Mouse (Mus musculus): ENCODE measurements at regions not wholly inside any gene's neighbourhood (a gene's known extent, or its start where the extent isn't known, plus 50 kb on each side); places are given as distances from the start of the nearest gene placed in this dataset.

- DNase-seq: no peak
- no peak for TF ChIP-seq CTCF (IDR thresholded peaks at IDR 0.05)
- Histone ChIP-seq H3K4me3 (no peak overlapping the region), H3K27ac (no peak overlapping the region)
- intact Hi-C loops (cut with DNase I): no loop called here
Observed at GRCm38 (mm10) chr1:186202536-186202935, 85.4 kb upstream of the Lyplal1 start.

- intact Hi-C loops (cut with DNase I): no loop called here
- Histone ChIP-seq H3K27ac (no peak overlapping the region), H3K4me3 (no peak overlapping the region)
- DNase-seq: no peak
- TF ChIP-seq CTCF (IDR thresholded peaks at IDR 0.05): no peak
Observed at GRCm38 (mm10) chr1:186198391-186198790, 81.3 kb upstream of the Lyplal1 start.

- Histone ChIP-seq H3K4me3 (no peak overlapping the region), H3K27ac (no peak overlapping the region)
- no peak for TF ChIP-seq CTCF (IDR thresholded peaks at IDR 0.05)
- intact Hi-C loops (cut with DNase I): no loop called here
- no peak for DNase-seq
Observed at GRCm38 (mm10) chr1:186197057-186197456, 79.9 kb upstream of the Lyplal1 start.

GRCm38 (mm10) chr1:186189390-186189789, 72.3 kb upstream of the Lyplal1 start:
- H3K27ac ChIP-seq: no peak overlapping the region; the same call in 1 of the 2 replicates
- intact Hi-C loops (cut with DNase I): loop anchor here (10.0 kb wide), 1 partner anchor 645 kb away; no protein-coding TSS in a partner anchor
- TF ChIP-seq CTCF (IDR thresholded peaks at IDR 0.05): peak; percentile 15; the same call in 1 of the 2 replicates

GRCm38 (mm10) chr1:186187372-186187771, 70.3 kb upstream of the Lyplal1 start:
- DNase-seq: no peak
- TF ChIP-seq CTCF (IDR thresholded peaks at IDR 0.05): no peak
- Histone ChIP-seq H3K27ac (no peak overlapping the region), H3K4me3 (no peak overlapping the region)
- intact Hi-C loops (cut with DNase I): loop anchor here (10.0 kb wide), 1 partner anchor 643 kb away; no protein-coding TSS in a partner anchor

More at GRCm38 (mm10) chr1:186189390-186189789, 72.3 kb upstream of the Lyplal1 start:
- no peak overlapping the region for H3K4me3 ChIP-seq
- peak; percentile 75 for DNase-seq

GRCm38 (mm10) chr1:186183204-186183651, 66.1 kb upstream of the Lyplal1 start:
- intact Hi-C loops (cut with DNase I): loop anchor here (5.0 to 10.0 kb wide), 2 partner anchors 529 to 638 kb away; no protein-coding TSS in a partner anchor
- Histone ChIP-seq H3K4me3 (peak overlapping the region; percentile 68), H3K27ac (peak overlapping the region; percentile 74)
- TF ChIP-seq CTCF (IDR thresholded peaks at IDR 0.05): no peak
- no peak for DNase-seq

- peak overlapping the region; percentile 68 for H3K4me3 ChIP-seq
- peak overlapping the region; percentile 74 for H3K27ac ChIP-seq
Observed at GRCm38 (mm10) chr1:186182498-186183203, 65.5 kb upstream of the Lyplal1 start.

GRCm38 (mm10) chr1:186177019-186177418, 59.9 kb upstream of the Lyplal1 start:
- TF ChIP-seq CTCF (IDR thresholded peaks at IDR 0.05): no peak
- intact Hi-C loops (cut with DNase I): no loop called here
- Histone ChIP-seq H3K27ac (no peak overlapping the region), H3K4me3 (no peak overlapping the region)
- no peak for DNase-seq

More at GRCm38 (mm10) chr1:186182498-186183203, 65.5 kb upstream of the Lyplal1 start:
- intact Hi-C loops (cut with DNase I): loop anchor here (5.0 to 10.0 kb wide), 2 partner anchors 530 to 638 kb away; no protein-coding TSS in a partner anchor
- peak; percentile 69 for TF ChIP-seq CTCF (IDR thresholded peaks at IDR 0.05)
- peak; percentile 76 for DNase-seq

GRCm38 (mm10) chr1:186173472-186174014, 56.4 kb upstream of the Lyplal1 start:
- no peak overlapping the region for H3K27ac ChIP-seq
- TF ChIP-seq CTCF (IDR thresholded peaks at IDR 0.05): no peak
- intact Hi-C loops (cut with DNase I): no loop called here
- no peak for DNase-seq
- H3K4me3 ChIP-seq: no peak overlapping the region

- no peak for TF ChIP-seq CTCF (IDR thresholded peaks at IDR 0.05)
- intact Hi-C loops (cut with DNase I): no loop called here
- DNase-seq: no peak
- H3K4me3 ChIP-seq: no peak overlapping the region
- no peak overlapping the region for H3K27ac ChIP-seq
Observed at GRCm38 (mm10) chr1:186171691-186172090, 54.6 kb upstream of the Lyplal1 start.
